Mouse (Mus musculus) cortical plate, adult 2 months (tissue): ENCODE results near the gene Rfxank.

Source experiments
- CTCF ChIP-seq: fragments of 200-500 bp; IDR thresholded peaks from 2 replicates; pipeline ENCODE4 v1.5.1; 2011; ENCODE audit warnings: mild to moderate bottlenecking, control low read depth, low read length; ENCODE audit not compliant: insufficient read depth; ENCODE audit errors: extremely low read depth
- POLR2A ChIP-seq: fragments of 200-500 bp; IDR thresholded peaks from 2 replicates; pipeline ENCODE4 v1.6.1; 2011; ENCODE audit warnings: mild to moderate bottlenecking, low read length, control low read depth; ENCODE audit not compliant: insufficient read depth; ENCODE audit errors: extremely low read depth

DNA sequence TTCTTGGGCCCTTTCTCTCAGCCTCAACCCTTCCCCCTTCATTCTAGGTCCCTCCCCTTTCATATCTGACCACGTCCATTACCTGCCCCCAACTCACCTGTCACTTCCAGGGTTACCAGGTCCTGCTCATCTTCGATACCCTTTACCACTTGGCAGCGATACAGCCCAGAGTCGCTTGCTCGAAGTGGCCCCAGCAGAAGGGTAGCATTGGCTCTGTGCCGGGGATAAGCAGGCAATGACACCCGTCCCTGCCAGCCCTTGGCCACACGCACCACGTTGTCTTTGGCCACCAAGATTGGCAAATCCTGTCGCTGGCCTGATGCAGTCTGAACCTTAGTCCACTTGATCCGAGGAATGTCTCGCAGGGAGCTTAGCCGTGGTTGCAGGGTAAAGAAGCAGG lies 24.1 kb downstream of the Rfxank start:
- TF ChIP-seq POLR2A (no peak), CTCF (no peak)
